Mouse (Mus musculus) left cerebral cortex, postnatal 25 days (tissue): ENCODE measurements around the gene Loxl1. TPM values are rescaled to one million over a fixed set of nuclear protein-coding genes. Genes with fewer than 3 reads are reported as not detected.

ENCODE experiments used
- DNase-seq, 2 experiments: peaks; one replicate each; pipeline ENCODE4 v3.0.0; 2022; ENCODE audit warnings: low spot score in 2 of 2, mixed read lengths in 1 of 2
- intact Hi-C: fragments of 180-260 bp; cut with DNase I; formaldehyde crosslinking; loops from one replicate; pipeline ENCODE4 v1.15.1; 2025
- total RNA-seq, 2 experiments: library from RNA; stranded (reverse); gene quantifications; 2 replicates each; pipeline ENCODE4 v1.2.3; 2021

Loxl1 gene
- 1 to 10 TPM; 2.0 to 2.6 TPM for total RNA-seq

DNA sequence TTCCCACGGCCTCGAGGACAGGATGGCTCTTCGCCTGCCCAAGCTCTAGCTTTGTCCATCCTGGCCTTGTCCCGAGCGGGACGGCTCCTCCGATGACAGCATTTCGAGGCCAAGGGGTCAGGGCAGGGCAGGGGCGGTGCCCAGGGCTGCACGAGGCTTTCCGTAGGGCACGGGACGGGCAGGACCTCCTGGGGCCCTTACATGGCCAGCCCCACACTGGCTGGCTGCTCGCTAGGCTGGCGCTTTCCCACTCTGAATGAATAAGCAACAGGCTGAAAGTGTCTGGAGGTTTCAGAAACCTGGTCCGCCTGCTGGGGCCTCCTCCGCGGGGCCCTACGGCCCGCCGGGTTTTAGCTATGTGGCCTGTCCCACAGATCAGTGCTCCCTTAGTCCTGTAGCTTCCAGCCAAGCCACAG is at the start of gene Loxl1:
Gene Loxl1 (minus strand): TSS at position 243 of the 416 bp plus-strand sequence.
- DNase-seq = peak; percentile 33 to 36
- intact Hi-C loops = no loop called here

DNA sequence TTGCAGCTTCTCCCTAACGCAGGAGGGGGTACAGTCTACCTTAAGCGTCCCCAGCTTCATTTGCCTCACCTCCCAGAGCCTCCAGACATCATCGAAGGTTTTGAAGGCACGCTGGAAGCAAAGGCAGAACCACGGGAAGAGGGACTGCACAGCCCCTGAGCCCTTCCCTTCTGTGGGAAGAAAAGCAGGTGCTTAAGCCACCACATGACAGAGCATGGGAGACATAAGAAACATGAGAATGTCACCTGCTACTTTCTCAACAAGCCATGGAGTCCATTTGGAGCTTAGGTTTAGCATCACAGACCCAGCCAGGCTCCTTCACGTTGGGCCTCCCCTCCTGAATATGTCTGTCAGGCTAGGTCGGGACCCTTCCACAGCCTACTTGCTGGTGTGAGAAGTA is 49.0 kb upstream of the Loxl1 start:
- no peak for DNase-seq
- intact Hi-C loops = no loop called here

DNA sequence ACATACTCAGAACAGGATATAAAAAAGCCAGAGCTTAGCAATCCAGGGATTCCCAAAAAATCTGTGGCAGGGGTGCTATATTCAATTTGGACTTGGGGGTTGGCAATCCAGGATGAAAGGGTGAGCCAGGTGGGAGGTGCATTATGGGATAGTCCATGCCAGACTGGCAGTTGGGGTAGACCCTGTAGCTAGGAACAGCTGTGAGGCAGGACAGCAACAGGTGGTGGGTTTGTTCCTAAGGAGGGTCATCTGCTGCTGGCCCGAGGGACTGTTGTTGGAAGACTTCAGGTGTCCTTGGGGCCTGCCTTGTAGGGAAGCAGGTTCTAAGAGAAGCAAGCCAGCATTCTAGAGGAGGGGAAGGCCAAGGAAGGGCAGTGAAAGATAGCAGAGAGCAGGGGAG is 48.4 kb upstream of the Loxl1 start:
- intact Hi-C loops = no loop called here
- DNase-seq = no peak

DNA sequence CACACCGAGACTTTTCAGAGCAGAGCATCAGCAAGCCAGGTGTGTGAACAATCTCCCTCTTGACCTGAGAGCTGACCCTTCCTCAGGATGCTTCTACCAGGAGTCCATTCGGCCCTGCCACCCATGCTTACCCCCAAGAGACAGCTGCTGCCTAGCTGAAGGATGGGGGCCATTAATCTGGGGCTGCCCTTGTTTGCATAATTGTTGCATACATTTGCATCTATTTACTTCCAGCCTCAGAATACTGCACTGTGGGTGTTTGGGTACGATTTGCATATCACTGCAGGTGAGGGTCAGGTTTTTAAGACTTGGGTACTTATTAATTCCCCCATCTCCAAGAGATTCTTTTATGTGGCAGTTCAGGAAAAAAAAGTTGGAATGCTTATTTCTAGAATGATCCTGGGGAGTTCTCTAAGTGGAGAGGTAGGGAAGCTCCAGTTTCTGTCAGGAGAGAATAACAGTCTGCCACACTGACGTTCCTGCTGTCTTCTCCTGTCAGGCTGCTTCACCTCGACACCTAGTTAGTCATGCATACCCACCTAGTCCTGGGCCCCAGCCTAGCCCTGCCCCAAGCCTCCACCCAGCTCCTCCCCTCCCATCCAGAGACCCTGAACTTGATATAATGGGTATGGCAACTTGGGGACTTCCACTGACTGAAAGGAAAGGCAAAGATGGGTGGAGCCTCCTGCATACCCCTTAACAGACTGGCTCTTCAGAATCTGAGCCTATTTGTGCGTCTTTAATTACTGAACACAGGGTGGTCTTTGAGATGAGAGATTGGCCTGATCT is 42.5 kb upstream of the Loxl1 start:
- intact Hi-C loops = no loop called here
- DNase-seq = no peak

DNA sequence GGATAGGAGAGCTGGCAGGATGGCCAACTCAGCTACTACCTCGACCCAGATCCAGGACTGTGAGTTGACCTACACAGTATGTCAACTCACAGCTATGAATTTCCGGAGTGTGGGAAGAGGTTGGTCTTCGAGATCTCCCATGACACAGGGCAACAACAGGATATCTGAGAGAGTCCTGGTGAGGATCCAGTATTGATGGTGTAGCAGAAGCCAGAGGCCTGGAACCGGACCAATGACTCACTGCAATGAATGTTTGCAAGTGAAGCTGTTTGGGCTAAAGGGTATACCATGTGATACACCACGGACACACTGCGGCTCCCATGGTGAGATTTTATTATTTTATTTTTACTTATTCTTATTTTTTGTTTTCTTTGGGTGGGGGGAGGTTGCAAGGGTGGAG is 41.7 kb upstream of the Loxl1 start:
- intact Hi-C loops = no loop called here
- DNase-seq = no peak

DNA sequence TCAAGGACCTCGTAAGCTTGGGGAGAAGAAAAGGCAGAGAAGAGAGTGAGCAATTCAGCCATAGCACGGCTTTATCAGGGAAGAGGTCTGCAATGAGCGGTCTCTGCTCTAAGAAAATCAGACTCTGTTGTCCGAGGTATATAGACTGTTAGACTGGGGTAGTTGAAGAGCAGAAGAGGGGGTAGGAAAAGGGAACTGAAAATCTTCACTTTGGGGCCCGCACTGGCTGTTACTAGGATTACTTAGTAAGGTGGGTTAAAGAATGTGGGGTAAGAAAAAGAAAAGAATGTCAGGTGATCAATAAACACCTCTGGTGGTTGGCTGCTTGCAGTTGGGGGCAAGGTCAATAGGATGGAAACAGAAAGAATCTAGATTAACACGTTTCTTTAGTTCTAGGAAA is 40.2 kb upstream of the Loxl1 start:
- intact Hi-C loops = no loop called here

DNA sequence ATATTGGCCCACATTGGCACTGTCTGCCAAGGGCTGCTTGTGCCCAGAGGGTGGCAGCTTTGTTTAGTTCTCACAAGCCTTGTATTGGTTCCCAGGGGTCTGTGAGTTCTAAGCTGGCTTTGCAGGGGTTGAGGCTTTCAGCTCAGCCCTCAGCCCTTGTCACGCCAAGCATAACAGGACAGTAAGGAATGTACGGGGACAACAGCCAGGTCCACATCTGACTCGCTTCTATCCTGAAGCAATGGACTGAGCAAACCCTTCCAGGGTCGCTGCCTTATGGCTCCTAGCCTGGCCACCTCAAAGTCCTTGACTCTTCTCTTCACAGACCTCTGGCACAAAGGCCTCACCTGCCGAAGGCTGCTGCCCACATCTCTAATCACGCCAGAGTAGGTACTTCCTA is 34.8 kb upstream of the Loxl1 start:
- DNase-seq = no peak
- intact Hi-C loops = no loop called here

More for the DNA sequence above, 40.2 kb upstream of the Loxl1 start:
- no peak for DNase-seq

DNA sequence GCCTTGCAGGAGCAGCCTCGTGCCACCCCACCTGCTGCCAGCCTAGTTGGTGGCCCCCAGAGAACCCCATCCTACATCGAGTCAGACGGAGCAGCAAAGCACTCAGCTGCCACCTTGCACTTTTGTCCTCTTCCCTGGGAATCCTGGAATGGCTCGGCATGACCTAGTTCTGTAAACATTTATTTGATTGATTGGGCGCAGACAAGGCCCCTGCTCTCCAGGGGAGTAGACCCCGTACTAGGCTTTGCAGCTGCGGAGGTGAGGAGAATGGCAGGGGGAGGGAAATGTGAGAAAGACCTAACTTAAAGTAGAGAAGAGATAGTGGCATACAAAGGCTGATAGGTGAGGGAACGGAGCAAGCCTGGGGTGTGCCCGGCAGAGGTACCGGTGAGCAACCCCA is 33.5 kb upstream of the Loxl1 start:
- DNase-seq = no peak
- intact Hi-C loops = no loop called here

DNA sequence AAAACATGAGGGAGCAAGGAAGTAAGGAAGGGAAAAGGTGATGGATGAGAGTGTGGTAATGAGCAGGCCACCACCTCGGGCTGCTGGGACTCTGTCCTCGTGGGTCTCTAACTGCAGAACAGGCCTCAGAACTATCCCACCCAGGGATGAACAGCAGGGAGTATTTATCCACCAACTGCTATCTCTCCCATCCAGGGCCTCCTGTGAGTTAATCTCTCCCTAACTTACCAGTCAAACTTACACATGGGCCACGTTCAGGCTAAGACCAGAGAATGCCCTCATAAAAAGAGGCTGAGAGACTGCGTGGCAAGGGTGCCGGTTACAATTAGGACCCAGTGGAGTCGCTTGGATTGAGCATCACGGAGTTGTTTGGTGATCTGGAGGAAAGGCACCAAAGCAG is 33.0 kb upstream of the Loxl1 start:
- DNase-seq = no peak
- intact Hi-C loops = no loop called here

DNA sequence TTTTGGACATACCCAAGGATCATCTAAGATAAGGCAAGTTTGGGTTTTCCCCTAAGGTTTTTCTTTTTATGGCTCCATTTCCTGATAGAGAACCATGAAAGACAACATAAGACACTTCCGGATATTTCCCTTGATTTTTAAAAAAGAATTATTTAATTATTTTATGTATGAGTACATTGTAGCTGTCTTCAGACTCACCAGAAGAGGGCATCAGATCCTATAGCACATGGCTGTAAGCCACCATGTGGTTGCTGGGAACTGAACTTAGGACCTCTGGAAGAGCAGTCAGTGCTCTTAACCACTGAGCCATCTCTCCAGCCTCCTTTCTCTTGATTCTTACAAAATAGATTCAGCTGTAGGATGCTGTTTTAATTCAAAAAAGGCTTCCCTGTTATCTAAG is 28.8 kb upstream of the Loxl1 start:
- DNase-seq = no peak
- intact Hi-C loops = no loop called here

DNA sequence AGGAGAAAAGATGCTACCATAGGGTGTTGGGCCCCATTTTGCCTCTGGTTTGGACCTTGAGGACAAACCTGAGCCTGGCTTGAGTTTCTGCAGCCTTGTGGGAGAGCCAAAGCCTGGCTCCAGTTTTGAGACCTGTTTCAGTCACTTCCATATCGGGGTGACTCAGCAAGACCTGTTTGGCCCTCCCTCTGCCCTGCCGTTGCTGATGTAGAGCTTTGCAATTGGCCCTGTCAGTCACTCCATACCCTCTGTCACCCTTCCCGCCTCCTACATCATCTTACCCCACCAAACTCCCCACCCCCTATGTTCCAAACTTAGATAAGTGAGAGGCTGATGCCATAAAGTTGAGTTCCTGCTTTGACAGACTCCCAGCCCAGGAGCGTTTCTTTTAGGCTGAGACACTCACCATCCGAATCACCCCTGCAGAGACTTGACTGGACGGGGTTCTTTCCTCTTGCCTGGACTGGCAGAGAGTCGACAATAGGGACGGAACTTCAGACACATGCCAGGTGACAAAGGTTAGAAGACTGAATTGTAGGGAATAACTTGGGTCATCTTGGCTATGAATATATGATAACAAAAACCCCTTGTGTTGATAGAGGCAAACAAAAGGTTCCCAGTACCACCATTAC is 23.8 kb upstream of the Loxl1 start:
- intact Hi-C loops = no loop called here
- no peak for DNase-seq

DNA sequence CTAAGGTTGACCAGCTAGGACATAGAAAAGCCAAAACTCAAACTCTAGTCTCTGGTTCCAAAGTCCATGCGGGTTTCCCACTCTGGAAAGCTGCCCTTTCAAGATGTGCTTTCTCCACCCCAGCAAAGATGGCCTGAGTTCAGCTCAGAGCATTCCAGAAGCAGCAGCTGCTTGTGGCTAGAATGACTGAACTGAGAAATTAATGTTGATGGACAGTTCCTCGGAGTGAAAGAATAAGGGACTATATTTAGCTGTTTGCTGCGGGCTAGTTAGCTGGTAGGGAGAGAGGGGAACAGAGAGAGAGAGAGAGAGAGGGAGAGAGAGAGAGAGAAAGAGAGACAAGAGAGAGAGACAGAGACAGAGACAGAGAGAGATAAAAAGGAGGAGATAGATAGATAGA is 18.3 kb upstream of the Loxl1 start:
- no peak for DNase-seq
- intact Hi-C loops = loop anchor here (2.0 kb wide), 1 partner anchor 158 kb away; the partner anchor contains the start of gene Insyn1

DNA sequence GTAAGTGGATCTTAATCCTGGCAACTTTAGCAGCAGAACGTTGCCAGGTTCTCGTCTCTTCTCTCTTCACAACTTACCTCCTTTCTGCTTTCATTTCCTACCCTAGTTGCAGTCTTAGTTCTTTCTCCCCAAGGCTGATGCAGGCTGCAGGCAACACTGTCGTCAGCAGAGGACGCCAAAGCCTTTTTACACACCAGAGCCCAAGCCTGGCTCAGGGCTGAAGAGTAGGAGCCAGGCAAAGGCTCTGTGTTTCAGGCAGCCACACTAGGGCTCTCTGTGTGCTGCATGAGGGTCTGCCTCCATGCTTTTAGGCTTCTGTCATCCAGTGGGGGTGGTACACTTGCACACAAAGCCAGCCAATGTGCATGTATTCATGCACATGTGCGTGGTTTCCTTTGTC is 17.3 kb upstream of the Loxl1 start:
- intact Hi-C loops = loop anchor here (1.0 to 2.0 kb wide), 3 partner anchors 39 to 205 kb away; partner anchors contain the start of gene Insyn1
- peak; percentile 66 to 86 for DNase-seq

DNA sequence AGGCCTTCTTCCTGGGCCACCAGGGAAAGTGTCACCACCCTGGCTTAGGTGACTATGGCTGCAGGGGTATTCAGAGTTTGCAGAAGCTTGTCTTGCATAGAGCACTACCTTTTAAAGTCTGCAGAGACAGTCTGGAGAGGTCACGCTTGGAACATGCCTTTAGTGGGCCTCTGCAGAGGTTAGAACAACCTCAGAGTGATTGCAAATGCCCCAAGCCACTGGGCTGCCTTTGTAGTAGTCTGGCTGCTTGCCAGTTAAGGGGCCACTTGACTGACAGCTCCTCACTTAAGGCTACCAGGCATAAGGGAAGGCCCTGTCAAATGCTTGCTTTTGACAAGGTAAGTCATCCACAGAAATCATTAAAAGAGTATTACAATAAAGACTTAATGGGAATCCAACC is 14.4 kb upstream of the Loxl1 start:
- intact Hi-C loops = no loop called here
- no peak for DNase-seq

DNA sequence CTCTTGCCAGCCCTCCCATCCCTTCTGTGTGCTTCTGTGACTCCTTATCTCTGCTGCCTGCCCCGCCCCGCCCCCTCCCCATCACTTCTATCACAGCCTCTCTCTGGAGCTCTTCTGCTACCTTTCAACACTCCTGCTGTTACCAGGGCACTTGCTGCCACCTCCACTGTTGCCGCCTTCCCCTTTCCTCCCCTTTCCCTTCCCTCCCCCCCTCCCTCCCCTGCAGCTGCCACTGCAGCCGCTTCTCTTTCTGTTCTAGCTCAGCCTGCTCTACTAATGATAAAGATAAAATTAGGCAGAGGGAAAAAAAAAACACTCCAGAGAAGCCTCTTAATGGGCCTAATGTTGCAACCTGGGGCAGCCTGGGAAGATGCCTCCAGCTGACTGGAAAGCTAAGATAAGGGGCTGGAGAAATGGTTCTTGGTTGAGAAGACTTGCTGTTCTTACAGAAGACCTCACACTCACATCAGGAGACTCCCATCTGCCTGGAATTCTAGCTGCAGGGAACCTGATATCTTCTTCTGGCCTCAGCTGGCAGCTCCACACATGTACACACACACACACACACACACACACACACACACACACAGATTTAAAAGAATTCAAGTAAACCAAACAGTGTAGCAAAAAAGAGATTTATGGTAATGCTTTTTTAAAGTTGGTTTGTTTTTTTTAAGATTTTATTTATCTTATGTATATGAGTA is 13.6 kb upstream of the Loxl1 start:
- no peak for DNase-seq
- intact Hi-C loops = no loop called here

DNA sequence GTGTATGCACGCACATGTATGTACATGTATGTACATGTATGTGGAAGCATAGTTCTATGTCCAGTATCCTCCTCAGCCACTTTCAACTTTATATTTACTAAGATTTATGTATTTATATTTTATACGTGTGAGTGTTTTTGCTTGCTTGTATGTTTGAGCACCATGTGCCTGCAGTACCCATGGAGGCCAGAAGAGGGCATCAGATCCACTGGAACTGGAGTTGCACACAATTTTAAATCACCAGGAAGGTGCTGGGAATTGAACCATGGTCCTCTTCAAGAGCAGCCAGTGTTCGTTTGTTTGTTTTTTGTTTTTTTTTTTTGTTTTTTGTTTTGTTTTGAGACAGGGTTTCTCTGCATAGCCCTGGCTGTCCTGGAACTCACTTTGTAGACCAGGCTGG is 8.7 kb upstream of the Loxl1 start:
- no peak for DNase-seq
- intact Hi-C loops = no loop called here

DNA sequence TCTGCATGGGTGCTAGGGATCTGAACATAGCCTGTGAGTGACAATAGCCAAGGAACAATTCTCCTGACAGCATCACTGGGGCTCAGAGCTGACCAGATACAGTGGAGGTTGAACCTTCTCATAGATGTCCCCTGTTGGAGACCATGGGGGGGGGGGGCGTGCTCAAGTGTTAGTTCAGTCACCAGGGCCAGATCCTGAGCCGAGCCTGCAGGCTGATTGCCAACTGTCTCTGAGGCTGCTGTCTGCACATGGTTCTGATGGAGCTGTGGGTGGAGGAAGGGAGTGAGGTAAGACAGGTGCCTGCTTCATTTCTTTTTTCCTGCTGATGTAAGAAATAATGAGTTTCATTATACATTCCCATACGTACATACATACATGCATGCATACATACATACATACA is 5.3 kb upstream of the Loxl1 start:
- no peak for DNase-seq
- intact Hi-C loops = no loop called here

DNA sequence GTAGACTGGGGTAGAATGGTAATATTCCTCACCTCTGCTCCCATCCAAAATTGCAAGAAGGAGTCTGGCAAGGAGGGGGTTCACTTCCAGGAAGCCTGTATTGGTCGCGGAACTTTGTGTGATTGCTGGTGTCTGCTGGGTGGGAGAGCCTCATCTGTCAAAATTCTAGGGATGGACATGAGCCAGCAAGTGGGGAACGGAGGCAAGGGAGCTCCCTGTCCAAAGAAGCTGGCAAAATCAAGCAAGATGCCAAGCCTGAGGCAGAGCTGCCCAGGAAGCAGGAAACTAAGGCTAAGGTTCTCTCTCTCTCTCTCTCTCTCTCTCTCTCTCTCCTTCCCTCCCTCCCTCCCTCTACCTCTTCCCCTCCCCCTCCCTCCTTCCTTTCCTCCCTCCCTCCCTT is 4.4 kb upstream of the Loxl1 start:
- DNase-seq = no peak
- intact Hi-C loops = no loop called here

DNA sequence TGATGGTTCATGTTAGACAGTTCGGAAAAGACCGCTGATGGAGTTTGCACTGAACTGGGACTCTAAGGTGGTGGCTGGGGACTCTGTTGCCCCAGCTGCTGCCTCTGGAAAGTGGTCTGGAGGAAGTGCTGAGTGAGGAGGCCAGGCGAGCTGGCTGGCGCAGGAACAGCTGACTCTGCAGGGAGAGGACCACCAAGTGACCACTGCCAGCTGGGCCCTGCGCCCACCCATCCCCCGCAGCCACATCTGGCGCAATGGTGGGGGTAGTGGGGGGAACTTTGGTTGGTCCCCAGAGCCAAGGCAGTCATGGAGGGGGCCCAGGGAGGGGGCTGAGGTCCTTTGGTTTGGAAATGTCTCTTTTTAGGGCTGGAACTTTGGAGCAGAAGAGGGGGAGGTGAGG is 3.8 kb upstream of the Loxl1 start:
- DNase-seq = no peak
- intact Hi-C loops = no loop called here

DNA sequence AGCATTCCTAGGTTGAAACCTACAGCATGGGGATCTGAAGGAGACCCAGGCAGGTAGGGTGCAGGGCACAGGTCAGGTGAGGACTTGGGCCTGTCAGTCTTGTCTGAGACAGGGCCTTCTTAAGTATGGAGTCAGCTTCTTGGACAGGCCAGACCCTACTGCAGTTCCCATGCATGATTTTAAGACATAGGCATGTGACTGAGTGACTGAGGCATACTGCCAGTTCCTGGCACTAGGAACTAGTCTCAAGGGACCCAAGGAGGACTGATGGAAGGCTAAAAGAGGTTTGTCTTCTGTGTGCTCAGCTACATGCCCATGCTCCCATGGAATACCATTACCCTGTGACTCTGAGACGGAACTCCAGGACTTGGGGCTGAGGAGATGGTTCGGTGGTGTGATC is 2.9 kb upstream of the Loxl1 start:
- intact Hi-C loops = no loop called here
- DNase-seq = no peak
